Mouse (Mus musculus) C2C12 (cell line): Measurements from ENCODE around the gene Tiam1.

Source experiments
- CTCF ChIP-seq: IDR thresholded peaks from one replicate; pipeline ENCODE4 v1.5.1; 2011; ENCODE audit not compliant: control insufficient read depth, insufficient read depth, insufficient read length
- MYOG ChIP-seq: IDR thresholded peaks from one replicate; pipeline ENCODE4 v1.6.1; 2011; ENCODE audit not compliant: control insufficient read depth, insufficient read length; ENCODE audit errors: extremely low read depth
- USF1 ChIP-seq: IDR thresholded peaks from one replicate; pipeline ENCODE4 v1.6.1; 2011; ENCODE audit warnings: low read depth, mild to moderate bottlenecking, control low read depth, moderate library complexity

- TF ChIP-seq USF1 = no peak
- TF ChIP-seq MYOG = no peak
- TF ChIP-seq CTCF = no peak
Observed at GRCm38 (mm10) chr16:89975441-89975840, 168.1 kb downstream of the Tiam1 start.
